In the genomic region with DNA sequence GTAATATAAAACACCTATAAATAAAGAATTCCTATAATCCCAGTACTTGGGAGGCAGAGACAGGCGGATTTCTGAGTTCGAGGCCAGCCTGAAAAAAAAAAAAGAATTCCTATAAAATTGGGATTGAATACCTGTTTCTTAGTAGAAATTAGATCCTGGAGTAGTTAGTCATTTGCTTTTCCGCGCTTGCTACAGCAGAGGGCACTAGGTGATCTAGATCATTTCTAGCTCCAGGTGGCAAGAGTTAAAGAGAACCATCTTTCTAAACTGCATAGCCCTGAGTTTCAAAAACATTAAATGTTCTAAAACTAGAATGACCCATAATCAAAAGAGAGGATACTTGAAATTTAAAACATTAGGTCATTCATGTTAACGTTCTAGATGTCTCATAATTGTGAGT, we compare ENCODE assay signal across 20 mouse cellular contexts. TPM values are rescaled to one million over a fixed set of nuclear protein-coding genes. Genes with fewer than 3 reads are reported as not detected.
DNase-seq lines count a peak whose midpoint lies in the region; ATAC-seq and TF ChIP-seq lines count a peak whose summit lies in the region.
"Had no signal": no experiment of that assay in that cellular context is flagged by ENCODE, and none has a peak within 500 bp of the region (broad histone marks: within the 10 kb centered on the region; RNA-seq: fewer than 3 reads in every experiment).

No protein-coding gene starts in this region.

- no peaks in the 10 kb centered on the region for H3K36me3 ChIP-seq in heart, adult 2 months (ENCODE audit: control insufficient read depth, insufficient read depth, low read length)
- no peaks in the 10 kb centered on the region for H3K36me3 ChIP-seq in heart, embryonic 12.5 days
- no peaks in the 10 kb centered on the region for H3K36me3 ChIP-seq in liver, adult 2 months (ENCODE audit: control insufficient read depth, insufficient read depth, low read length)
- no peaks in the 10 kb centered on the region for H3K36me3 ChIP-seq in liver, embryonic 12.5 days
- no peaks in the 10 kb centered on the region for H3K36me3 ChIP-seq in splenic B cell, adult 2 months (ENCODE audit: control insufficient read depth, insufficient read depth, low read length, poor library complexity, severe bottlenecking)
- H3K36me3 ChIP-seq: embryonic facial prominence, embryonic 13.5 days; heart, embryonic 10.5 days; liver, embryonic 13.5 days; midbrain, embryonic 13.5 days; neural tube, embryonic 12.5 days had no signal

- DNase-seq in heart, adult 2 months: no peak
- DNase-seq in liver, adult 2 months (ENCODE audit: extremely low read depth, low read depth, low spot score): peak; percentile 46
- DNase-seq in ES-CJ7 (ENCODE audit: low read depth, low spot score): peak; percentile 22
- DNase-seq in splenic B cell, adult 2 months (ENCODE audit: low read depth, low spot score): peak; percentile 19
- DNase-seq in urinary bladder, postnatal 14 days (ENCODE audit: low spot score): no peak
- no peak for DNase-seq in c-Kit-positive CD71-positive TER-119-positive erythroid progenitor cells, embryonic 14.5 days (ENCODE audit: low spot score)
- DNase-seq: cerebellum, adult 9-11 months; gastrocnemius, postnatal 14 days; heart, postnatal 10 days; layer of hippocampus, postnatal 36 days; liver, embryonic 13.5 days; thymus, adult 18-20 months; thymus, postnatal 4 days had no signal

- H3K27ac ChIP-seq in heart, adult 2 months: no peak overlapping the region
- H3K27ac ChIP-seq in heart, embryonic 12.5 days (ENCODE audit: poor library complexity, severe bottlenecking): no peak overlapping the region
- H3K27ac ChIP-seq in liver, adult 2 months (replicated peaks; ENCODE audit: insufficient read depth, low read depth, low read length): no peak overlapping the region
- no peak overlapping the region for H3K27ac ChIP-seq in liver, embryonic 12.5 days
- H3K27ac ChIP-seq: embryonic facial prominence, embryonic 13.5 days; heart, embryonic 10.5 days; liver, embryonic 13.5 days; midbrain, embryonic 13.5 days; neural tube, embryonic 12.5 days had no signal

- H3K27me3 ChIP-seq in heart, adult 2 months (ENCODE audit: control insufficient read depth, insufficient read depth, low read length): no peaks in the 10 kb centered on the region
- H3K27me3 ChIP-seq in heart, embryonic 12.5 days (replicated peaks): no peaks in the 10 kb centered on the region
- no peaks in the 10 kb centered on the region for H3K27me3 ChIP-seq in liver, adult 2 months (ENCODE audit: control insufficient read depth, insufficient read depth, low read length)
- H3K27me3 ChIP-seq in liver, embryonic 12.5 days (replicated peaks): 0 out of 2 replicates have a peak, but pooled peaks cover 5% of the 10 kb centered on the region
- H3K27me3 ChIP-seq in splenic B cell, adult 2 months (ENCODE audit: control insufficient read depth, insufficient read depth, low read length, poor library complexity, severe bottlenecking): no peaks in the 10 kb centered on the region
- H3K27me3 ChIP-seq: embryonic facial prominence, embryonic 13.5 days; liver, embryonic 13.5 days; midbrain, embryonic 13.5 days; neural tube, embryonic 12.5 days had no signal

- no peak for ATAC-seq in heart, embryonic 12.5 days (ENCODE audit: insufficient number of reproducible peaks, low FRiP score)
- no peak for ATAC-seq in liver, embryonic 12.5 days
- ATAC-seq: forebrain, embryonic 14.5 days; midbrain, embryonic 13.5 days had no signal

- peak; percentile 58 for TF ChIP-seq CTCF in heart, adult 2 months (IDR thresholded peaks at IDR 0.05)
- peak; percentile 36 for TF ChIP-seq CTCF in liver, adult 2 months (IDR thresholded peaks at IDR 0.05; ENCODE audit: low read depth, low read length)

- H3K4me1 ChIP-seq in heart, adult 2 months (ENCODE audit: control insufficient read depth, insufficient read depth, low read length): peaks cover 1% of the 10 kb centered on the region; the same call in 1 of the 2 replicates
- no peaks in the 10 kb centered on the region for H3K4me1 ChIP-seq in heart, embryonic 12.5 days (replicated peaks)
- no peaks in the 10 kb centered on the region; the same call in 1 of the 2 replicates for H3K4me1 ChIP-seq in liver, adult 2 months (ENCODE audit: control insufficient read depth, insufficient read depth, low read length)
- no peaks in the 10 kb centered on the region for H3K4me1 ChIP-seq in liver, embryonic 12.5 days
- H3K4me1 ChIP-seq: embryonic facial prominence, embryonic 13.5 days; heart, embryonic 10.5 days; midbrain, embryonic 13.5 days; neural tube, embryonic 12.5 days had no signal

- H3K4me3 ChIP-seq in heart, adult 2 months: no peak overlapping the region
- no peak overlapping the region for H3K4me3 ChIP-seq in heart, embryonic 12.5 days
- no peak overlapping the region for H3K4me3 ChIP-seq in liver, adult 2 months (ENCODE audit: insufficient read depth, low read depth, low read length)
- H3K4me3 ChIP-seq in liver, embryonic 12.5 days: no peak overlapping the region
- H3K4me3 ChIP-seq: embryonic facial prominence, embryonic 13.5 days; heart, embryonic 10.5 days; liver, embryonic 13.5 days; midbrain, embryonic 13.5 days; neural tube, embryonic 12.5 days had no signal

- H3K9ac ChIP-seq in heart, adult 2 months (ENCODE audit: low read depth, low read length): no peak overlapping the region
- H3K9ac ChIP-seq in heart, embryonic 12.5 days: no peak overlapping the region
- H3K9ac ChIP-seq in liver, adult 2 months (ENCODE audit: low read depth, low read length): no peak overlapping the region
- no peak overlapping the region for H3K9ac ChIP-seq in liver, embryonic 12.5 days
- H3K9ac ChIP-seq: embryonic facial prominence, embryonic 13.5 days; liver, embryonic 13.5 days; midbrain, embryonic 13.5 days; neural tube, embryonic 12.5 days had no signal

- intact Hi-C loops in heart, adult 2 months (cut with DNase I): loop anchor here (2.0 kb wide), 1 partner anchor 80 kb away; no protein-coding TSS in a partner anchor

- no peaks in the 10 kb centered on the region for H3K9me3 ChIP-seq in heart, embryonic 12.5 days (replicated peaks)
- no peaks in the 10 kb centered on the region for H3K9me3 ChIP-seq in liver, embryonic 12.5 days (replicated peaks)
- H3K9me3 ChIP-seq: embryonic facial prominence, embryonic 13.5 days; heart, embryonic 10.5 days; liver, embryonic 13.5 days; midbrain, embryonic 13.5 days; neural tube, embryonic 12.5 days had no signal

- 82% methylated on average over 5 of the region's 5 CpGs for WGBS in heart, adult 2 months
- 80% methylated on average over 5 of the region's 5 CpGs for WGBS in heart, embryonic 12.5 days
- WGBS in liver, adult 2 months: 74% methylated on average over 5 of the region's 5 CpGs
- 68% methylated on average over 5 of the region's 5 CpGs for WGBS in liver, embryonic 12.5 days (ENCODE audit: insufficient replicate concordance)

- TF ChIP-seq EP300 in heart, adult 2 months (IDR thresholded peaks at IDR 0.05; ENCODE audit: insufficient read depth, low read depth, low read length): no peak

- no peaks in the 10 kb centered on the region for H3K79me2 ChIP-seq in heart, adult 2 months (replicated peaks; ENCODE audit: control insufficient read depth, insufficient read depth, low read length)
- no peaks in the 10 kb centered on the region for H3K79me2 ChIP-seq in liver, adult 2 months (ENCODE audit: control insufficient read depth, insufficient read depth, low read length)

- H3K4me2 ChIP-seq in heart, embryonic 12.5 days: no peak overlapping the region
- no peak overlapping the region for H3K4me2 ChIP-seq in liver, embryonic 12.5 days
- H3K4me2 ChIP-seq: embryonic facial prominence, embryonic 13.5 days; liver, embryonic 13.5 days; midbrain, embryonic 13.5 days; neural tube, embryonic 12.5 days had no signal

- TF ChIP-seq POLR2A in heart, adult 2 months (IDR thresholded peaks at IDR 0.05; ENCODE audit: insufficient read depth, low read depth, low read length): no peak
- no peak for TF ChIP-seq POLR2A in liver, adult 2 months (IDR thresholded peaks at IDR 0.05; ENCODE audit: extremely low read depth, insufficient read depth, low read length)

RNA-seq across cellular contexts. Expression of a gene that starts 51.8 kb away (rescaled TPM):
- total RNA-seq in heart, adult 2 months (2021): 10 to 100 TPM; 39.0 to 42.0 TPM
- polyA plus RNA-seq in heart, adult 2 months (2012; rRNA removed): 9.8 and 21.1 TPM in 2 replicates
- polyA plus RNA-seq in heart, embryonic 12.5 days (2016; fragmentation: Nextera tagmentation; extraction: Ambion mirVana): 7.9 and 9.6 TPM in 2 replicates
- total RNA-seq in liver, adult 2 months (2014; rRNA removed): 13.1 and 14.9 TPM in 2 replicates
- 5.9 and 7.7 TPM in 2 replicates for polyA plus RNA-seq in liver, adult 2 months (2012; rRNA removed)
- polyA plus RNA-seq in liver, embryonic 12.5 days (2016; fragmentation: Nextera tagmentation; extraction: Ambion mirVana): 5.9 and 6.7 TPM in 2 replicates

Comparison
In these comparisons a context has a peak if more than half of its experiments do, and no peak if none do; other contexts are left out.
1. DNase-seq: peak in liver, adult 2 months (single experiment), ES-CJ7 (single experiment) and splenic B cell, adult 2 months (single experiment); none in heart, adult 2 months (0 of 2), urinary bladder, postnatal 14 days (single experiment) and c-Kit-positive CD71-positive TER-119-positive erythroid progenitor cells, embryonic 14.5 days (single experiment).